Mouse (Mus musculus) cerebellum, postnatal 25 days (tissue): ENCODE measurements at regions not wholly inside any gene's neighbourhood (a gene's known extent, or its start where the extent isn't known, plus 50 kb on each side); places are given as distances from the start of the nearest gene placed in this dataset.

Experiments used
- DNase-seq, 2 experiments: peaks; one replicate each; pipeline ENCODE4 v3.0.0; 2021; ENCODE audit warnings: mixed read lengths in 2 of 2

- DNase-seq, result no peak
Measured at GRCm38 (mm10) chr3:148762541-148763225, 227.7 kb downstream of the Adgrl2 start.

- DNase-seq, result no peak
Measured at GRCm38 (mm10) chr3:148761586-148761985, 228.8 kb downstream of the Adgrl2 start.

DNA sequence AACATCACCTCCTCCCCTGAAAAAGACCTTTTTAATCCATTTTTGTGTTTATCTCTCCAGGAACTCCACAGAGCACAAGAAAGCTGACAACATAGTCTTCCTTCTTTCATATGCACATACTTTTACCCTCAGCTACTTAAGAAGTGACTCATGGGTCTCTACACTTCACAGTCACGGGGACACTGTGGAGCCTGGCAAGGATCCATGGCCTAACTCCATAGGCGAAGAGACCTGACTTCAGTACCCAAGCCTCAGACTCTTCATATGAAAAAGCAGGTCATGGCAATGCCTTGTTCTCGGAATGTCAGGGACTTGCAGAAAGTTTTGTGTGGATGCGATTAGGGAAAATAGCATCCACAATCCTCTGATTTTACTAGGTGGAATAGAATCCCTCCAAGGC lies 230.9 kb downstream of the Adgrl2 start:
- DNase-seq, result no peak

DNA sequence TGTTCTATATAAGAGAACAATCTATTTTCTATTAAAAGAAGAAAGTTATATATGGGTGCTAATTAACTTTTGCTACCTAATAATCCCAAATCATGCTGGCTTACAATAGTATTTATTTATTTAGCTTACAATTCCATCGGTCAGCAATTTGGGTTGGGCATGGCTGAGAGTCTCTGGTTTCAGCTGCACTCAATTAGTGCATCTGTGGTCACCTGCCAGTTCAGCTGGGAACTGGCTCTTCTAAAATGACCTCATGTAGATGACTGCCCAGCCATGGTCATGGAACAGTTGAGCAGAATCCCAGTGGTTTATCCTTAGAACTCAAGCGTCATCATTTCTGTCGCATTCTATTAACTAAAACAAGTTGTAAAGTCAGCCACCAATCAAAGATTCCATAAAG lies 244.1 kb downstream of the Adgrl2 start:
- no peak for DNase-seq

DNA sequence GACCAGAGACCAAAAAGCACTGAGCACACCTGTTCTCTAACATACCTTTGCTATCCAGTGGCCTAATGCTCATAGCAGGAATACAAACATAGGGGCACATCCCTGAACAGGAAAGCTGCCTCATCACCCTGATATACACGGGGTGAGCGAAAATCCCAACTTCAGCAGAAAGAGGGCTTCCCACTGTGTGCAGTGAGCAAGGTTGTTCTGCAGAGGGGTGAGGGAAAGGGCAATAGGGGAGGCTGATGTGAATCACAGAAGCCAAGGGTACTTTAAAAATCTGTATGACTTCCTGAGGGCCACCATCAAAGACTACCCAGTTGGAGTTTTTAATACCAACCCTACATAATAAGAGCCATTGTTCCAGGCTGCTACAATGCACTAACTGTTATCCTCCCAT lies 245.7 kb downstream of the Adgrl2 start:
- no peak for DNase-seq

- no peak for DNase-seq
Measured at GRCm38 (mm10) chr3:148734194-148734749, 256.1 kb downstream of the Adgrl2 start.

DNA sequence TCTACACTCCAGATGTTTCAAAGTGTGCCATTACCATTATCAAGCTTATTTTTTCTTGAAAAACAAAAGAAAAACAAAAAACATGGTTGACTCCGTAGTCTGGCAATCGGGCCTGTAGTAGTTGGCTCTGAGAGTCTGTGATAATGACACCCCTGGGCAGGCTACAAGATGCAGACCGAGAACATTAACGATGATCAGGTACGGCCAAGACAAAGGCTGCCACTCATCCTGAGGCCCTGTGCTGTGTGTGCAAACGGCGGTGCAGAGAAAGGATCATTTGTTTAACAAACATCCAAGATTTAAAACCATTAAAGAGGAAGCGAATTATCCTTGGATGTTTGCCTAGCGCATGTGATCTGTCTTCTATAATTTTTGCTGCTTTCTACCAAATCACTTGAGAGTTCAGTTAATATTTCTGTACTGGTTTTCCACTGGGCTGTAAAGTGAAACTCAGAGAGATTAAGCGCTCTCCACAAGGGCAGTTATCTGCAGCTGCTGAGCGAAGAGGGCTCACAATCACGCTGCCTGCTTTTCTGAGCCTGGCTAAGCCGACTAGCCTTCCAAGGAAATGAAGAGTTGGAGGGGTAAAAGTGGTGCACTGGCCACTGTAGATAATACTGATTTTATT lies 257.0 kb downstream of the Adgrl2 start:
- DNase-seq, result no peak

DNA sequence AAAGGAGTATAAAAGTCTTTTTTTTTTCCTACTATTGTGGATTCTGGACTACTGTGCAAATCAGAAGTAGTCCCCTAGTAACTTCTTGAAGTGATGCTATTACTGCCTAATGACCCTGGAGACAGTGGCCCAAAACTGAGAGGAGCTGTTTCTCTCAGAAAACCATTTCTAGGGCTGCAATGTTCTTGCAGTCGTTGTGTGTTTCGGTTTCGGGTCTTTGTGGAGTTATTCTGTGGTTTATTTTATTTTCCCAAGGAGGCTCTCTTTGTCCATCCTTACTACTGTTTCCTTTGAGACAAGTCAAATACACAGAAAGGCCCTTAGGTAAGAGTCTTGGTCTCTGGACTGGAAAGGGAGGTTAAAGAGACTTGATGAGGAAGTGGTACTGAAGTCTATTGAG lies 258.9 kb downstream of the Adgrl2 start:
- DNase-seq, result no peak

DNA sequence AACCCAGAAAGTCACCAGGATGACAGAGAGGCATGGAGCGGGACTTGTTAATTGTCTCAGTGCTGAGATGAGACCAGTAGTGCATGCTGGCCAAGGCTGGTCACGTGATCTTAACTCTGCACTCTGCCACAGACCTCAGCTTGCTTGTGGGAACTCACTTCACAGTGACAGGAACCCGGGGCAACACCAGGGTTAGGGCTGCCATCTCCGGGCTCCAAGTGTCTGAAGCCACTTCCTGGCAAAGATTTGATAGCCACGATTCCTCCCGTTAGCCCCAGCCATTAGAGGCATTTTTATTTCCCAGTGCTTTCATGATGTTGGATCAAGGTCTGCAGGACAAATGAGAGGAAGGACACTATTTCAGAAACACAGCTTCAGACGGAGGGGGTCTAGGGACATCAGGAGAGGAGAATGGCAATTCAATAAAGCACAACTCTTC lies 261.1 kb downstream of the Adgrl2 start:
- peak; percentile 5 to 7 for DNase-seq

DNA sequence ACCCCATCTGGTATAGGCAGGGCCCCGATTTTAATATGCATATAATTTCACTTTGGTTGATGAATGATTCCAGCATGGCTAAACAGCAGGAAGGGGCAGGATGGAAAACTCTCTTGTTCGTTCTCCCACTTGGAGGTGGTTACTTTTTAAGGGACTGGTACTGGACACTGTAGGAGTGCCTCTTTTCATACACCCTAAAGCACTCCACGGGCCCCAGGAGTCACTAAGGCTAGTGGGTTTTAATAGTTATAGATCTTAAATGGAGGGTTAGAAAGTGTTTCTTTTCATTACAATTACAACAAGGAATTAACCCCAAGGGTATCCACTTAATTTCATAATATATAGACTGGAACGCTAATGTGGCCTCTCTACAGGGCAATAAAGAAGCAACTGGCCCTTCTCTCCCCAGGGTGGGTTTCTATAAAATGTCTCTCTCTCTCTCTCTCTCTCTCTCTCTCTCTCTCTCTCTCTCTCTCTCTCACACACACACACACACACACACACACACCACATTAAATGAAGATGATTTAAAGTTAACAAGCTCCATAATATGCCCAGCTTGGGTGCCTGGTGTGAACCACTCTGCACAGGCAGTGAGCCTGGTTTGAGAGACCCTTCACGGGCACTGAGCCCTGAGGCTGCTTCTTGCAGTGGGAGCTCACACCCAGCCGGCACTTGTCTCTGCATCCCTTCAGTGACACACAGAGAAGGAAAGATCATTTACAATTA lies 261.7 kb downstream of the Adgrl2 start:
- DNase-seq, result no peak

- no peak for DNase-seq
Measured at GRCm38 (mm10) chr3:148726596-148727331, 263.6 kb downstream of the Adgrl2 start.

DNA sequence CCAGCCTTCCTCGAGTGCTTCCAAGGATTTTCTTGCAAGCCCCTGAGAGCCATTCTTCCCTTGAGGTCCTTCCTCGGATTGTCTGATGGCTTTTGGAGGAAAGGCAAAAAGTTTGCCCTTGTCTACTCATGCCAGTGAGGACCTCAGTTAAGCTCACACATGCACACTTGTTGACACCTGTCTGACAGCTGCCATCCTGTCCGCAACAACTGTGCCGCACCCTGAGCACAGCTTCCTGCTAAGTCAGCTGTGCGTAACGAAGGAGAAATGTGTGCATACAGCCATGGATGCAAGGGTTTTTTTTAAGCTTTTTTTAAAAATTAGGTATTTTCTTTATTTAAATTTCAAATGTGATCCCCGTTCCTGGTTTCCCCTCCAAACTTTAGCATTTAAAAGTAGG lies 293.8 kb downstream of the Adgrl2 start:
- no peak for DNase-seq

- DNase-seq, result no peak
Measured at GRCm38 (mm10) chr3:148695453-148695852, 294.9 kb downstream of the Adgrl2 start.

DNA sequence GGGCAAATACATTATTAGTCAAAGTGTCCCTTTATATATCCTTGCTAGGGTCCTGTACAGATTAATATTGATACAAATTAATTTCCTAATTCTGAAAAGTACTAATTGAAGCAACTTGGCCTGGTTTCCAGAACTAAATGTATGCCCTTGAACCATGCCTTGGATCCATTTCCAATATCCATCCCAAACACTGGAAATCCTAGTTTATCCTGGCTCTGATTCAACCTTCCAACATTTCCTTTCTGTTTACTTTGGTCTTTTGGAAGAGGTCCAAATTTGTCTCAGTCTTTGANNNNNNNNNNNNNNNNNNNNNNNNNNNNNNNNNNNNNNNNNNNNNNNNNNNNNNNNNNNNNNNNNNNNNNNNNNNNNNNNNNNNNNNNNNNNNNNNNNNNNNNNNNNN lies 307.2 kb downstream of the Adgrl2 start:
- no peak for DNase-seq

- no peak for DNase-seq
Measured at GRCm38 (mm10) chr3:148682445-148682994, 307.8 kb downstream of the Adgrl2 start.

DNA sequence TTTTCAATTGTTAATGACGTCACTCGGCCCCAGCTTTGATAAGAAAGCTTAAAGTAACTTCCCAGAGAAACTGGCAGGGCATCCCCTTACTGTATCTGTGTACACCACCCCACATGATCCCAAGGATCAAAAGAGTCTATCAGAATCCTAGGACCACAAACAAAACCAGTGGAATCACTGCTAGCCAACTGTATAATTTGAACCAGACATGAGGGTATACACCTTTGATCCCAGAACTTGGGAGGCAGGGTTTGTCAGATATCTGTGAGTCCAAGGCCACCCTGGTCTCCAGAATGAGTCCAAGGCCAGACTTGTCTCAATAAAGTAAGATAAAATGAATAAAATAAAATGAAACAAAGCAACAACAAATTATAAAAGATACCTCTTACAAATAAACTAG lies 309.2 kb downstream of the Adgrl2 start:
- no peak for DNase-seq

- DNase-seq, result no peak
Measured at GRCm38 (mm10) chr3:148680737-148681136, 309.6 kb downstream of the Adgrl2 start.

DNA sequence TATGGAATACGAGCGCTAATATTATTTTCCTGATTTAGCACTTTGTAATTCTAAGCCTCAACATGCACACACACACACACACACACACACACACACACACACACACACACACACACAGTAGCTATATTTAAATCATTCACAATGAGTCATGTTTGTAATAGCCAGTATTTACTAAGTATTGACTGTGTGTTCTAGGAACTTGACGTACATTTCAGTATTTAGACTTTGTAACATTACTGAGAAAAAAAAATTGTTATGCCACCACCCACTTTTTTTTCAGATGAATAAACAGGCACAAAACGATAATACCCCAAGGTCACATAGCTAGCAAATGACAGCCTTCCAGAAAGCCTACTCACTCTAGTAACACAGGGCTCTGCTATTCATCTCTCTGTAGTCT lies 310.3 kb downstream of the Adgrl2 start:
- DNase-seq, result no peak

DNA sequence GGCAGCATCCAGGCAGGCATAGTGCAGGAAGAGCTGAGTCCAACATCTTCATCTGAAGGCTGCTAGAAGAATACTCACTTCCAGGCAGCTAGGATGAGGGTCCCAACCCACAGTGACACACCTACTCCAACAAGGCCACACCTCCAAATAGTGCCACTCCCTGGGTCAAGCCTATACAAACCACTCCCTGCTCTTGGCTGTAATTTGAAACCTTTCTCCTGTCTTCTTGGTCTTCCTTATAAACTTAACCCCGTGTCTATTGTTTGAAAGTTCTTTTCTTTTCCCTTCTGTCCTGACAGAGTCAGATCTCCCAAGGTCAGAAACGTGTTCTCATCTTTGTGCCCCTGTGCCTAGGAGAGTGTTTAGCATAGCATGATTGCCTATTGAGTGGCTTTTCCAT lies 311.2 kb downstream of the Adgrl2 start:
- no peak for DNase-seq

GRCm38 (mm10) chr3:148676025-148676424 lies 314.3 kb downstream of the Adgrl2 start:
- DNase-seq, result no peak

- DNase-seq, result no peak
Measured at GRCm38 (mm10) chr3:148662888-148663477, 327.4 kb downstream of the Adgrl2 start.

GRCm38 (mm10) chr3:148659024-148659423 lies 331.3 kb downstream of the Adgrl2 start:
- DNase-seq, result no peak
